Mouse (Mus musculus) liver, adult 2 months (tissue): ENCODE results near the gene Dnajc13.

ENCODE experiments used
- CTCF ChIP-seq: fragments of 200-500 bp; IDR thresholded peaks from 2 replicates; pipeline ENCODE4 v1.5.1; 2011; ENCODE audit warnings: low read depth, low read length, control low read depth
- POLR2A ChIP-seq: fragments of 200-500 bp; IDR thresholded peaks from 2 replicates; pipeline ENCODE4 v1.6.1; 2011; ENCODE audit warnings: low read length, control low read depth; ENCODE audit not compliant: insufficient read depth; ENCODE audit errors: extremely low read depth

DNA sequence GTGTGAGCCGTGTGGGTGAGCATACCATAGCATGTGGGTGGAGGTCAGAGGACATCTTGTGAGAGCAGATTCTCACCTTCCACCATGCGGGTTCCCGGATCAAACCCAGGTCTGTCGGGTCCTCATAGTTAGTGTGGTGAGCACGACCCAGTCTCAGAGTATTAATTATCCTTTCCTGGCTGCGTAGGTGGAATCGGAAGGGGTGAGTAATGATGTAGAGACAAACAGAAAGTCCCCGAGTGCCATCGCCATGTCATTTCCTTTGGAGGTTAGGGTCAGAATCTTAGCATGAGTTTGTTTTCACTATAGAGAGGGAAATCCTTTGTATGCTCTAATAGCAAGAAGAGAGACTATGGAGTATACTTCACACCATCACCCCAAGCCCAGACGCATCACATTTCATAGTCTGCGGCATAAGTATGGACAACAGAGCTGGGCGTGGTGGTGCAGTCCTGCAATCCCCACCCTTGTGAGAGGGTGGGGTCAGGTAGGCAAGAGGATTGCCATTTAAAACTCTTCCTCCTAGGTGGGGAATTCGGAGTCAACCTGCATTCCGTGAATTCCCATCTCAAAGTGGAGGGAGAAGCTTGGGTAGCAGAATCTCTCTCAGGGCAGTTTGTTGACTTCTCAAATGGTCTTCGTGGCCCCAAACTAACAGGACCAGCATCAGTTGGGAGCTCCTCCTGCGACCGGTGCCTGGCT, 12.5 kb upstream of the Dnajc13 start:
- no peak for TF ChIP-seq CTCF
- no peak for TF ChIP-seq POLR2A
